Mouse (Mus musculus) liver, adult (tissue): Measurements from ENCODE around the gene Dcst2.

ENCODE experiments used
- GATA4 ChIP-seq: IDR thresholded peaks from 2 replicates; pipeline ENCODE4 v1.6.1; 2014; ENCODE audit warnings: mild to moderate bottlenecking, low read length; ENCODE audit not compliant: insufficient replicate concordance

Gene Dcst2

GRCm38 (mm10) chr3:89396654-89397005 lies 34.9 kb downstream of the Dcst2 start:
- TF ChIP-seq GATA4, result no peak

DNA sequence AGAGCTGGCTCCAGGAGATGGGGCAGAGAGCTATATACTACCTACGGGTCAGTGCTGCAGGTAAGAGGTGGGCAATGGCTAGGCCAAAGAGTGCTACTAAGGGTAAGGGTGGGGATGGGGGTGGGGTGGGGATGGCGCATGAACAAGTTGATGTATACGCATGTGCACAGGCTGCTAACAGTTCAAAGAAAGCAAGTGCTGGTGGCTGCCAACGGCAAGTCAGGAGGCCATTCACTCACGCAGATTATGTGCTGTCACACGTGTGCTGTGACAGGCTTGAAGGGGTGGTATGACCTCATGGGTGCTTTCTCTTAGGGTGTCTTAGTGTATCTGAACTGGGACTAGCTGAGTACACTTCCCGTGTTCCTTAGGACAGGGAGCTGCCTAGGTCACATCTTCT lies 39.6 kb downstream of the Dcst2 start:
- no peak for TF ChIP-seq GATA4

DNA sequence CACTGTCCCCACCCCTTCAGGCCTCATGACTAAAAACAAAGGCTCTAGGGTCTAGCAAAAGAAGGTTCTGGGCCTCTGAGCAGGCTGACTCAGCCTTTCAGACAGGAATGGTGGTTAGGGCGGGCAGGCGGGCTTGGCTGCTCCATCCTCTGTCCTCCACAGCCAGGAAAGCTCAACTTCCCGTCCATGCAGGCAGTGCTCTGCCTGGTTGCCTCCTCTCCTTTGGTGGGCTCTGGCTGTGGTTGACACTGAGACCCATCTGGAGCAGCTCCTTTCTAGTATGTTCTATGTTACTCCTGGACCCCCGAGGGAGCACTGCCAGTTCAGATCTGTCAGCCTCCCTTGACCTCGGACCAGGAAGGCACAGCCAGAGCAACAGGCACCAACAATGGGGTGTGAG lies 40.9 kb downstream of the Dcst2 start, which contains the start of gene Lenep:
Gene Lenep (minus strand): TSS at position 101 of the 400 bp plus-strand sequence.
- TF ChIP-seq GATA4, result no peak

- no peak for TF ChIP-seq GATA4
Observed at GRCm38 (mm10) chr3:89406887-89407286, 45.1 kb downstream of the Dcst2 start.

DNA sequence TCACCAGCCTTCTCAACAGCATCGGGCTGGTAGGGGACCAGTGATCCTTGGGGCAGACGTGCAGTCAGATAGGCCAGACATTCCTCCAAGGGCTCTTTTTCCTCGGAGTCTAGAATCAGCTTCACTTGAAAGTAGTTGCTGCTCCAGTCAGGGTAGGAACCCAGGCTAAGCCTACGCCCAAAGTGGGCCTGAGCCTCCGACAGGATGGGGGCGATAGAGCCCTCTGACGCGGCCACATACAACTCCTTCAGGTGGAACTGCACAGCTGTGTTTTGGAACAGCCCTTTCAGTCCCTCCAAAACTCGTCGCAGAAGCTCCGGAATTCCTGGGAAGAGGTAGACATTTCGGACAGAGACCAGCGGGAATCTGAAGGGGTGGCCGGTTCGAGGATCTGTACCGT lies 46.7 kb downstream of the Dcst2 start:
- no peak for TF ChIP-seq GATA4

- no peak for TF ChIP-seq GATA4
Observed at GRCm38 (mm10) chr3:89409701-89410100, 47.9 kb downstream of the Dcst2 start.

- TF ChIP-seq GATA4, result no peak
Observed at GRCm38 (mm10) chr3:89410864-89411263, 49.1 kb downstream of the Dcst2 start.

GRCm38 (mm10) chr3:89411490-89412393 lies 50.0 kb downstream of the Dcst2 start, which contains the start of gene Flad1:
Gene Flad1, minus strand, starts transcription at chr3:89411870.
- peak; percentile 49; the same call in 1 of the 2 replicates for TF ChIP-seq GATA4

DNA sequence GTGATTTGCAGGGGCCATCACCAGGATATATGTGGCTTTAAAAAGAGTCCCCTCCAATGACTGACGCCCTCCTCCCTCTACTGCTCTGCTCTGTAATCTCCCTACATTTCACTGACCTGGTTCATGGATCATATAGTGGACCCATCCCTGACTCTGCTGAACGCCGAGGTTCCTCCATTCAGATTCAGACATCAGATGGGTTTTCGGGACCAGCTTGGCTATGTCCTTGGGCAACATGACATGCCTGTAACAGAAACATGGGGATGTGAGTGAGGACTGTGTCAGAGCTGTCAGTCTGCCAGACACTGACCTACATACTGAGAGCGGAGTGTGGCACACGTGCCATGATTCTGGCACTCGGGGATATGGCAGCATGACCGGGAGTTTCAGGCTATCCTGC lies 54.4 kb downstream of the Dcst2 start:
- no peak for TF ChIP-seq GATA4

GRCm38 (mm10) chr3:89417131-89417530 lies 55.4 kb downstream of the Dcst2 start:
- TF ChIP-seq GATA4, result no peak

DNA sequence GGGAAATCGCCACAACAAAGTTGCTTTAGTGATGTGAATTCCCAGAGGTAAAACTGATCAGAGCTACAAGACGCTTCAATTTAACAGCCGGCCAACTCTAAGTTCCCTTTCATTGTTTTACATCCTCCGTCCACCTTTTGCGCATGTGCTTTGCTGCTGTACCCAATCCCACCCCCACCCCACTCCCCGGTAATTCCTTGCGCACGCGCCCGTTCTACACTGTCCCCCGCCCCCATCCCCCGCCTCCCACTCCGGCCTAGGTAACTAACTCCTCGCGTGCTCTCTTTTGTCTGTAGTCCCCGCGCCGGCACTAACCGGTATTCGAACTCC lies 56.0 kb downstream of the Dcst2 start:
- TF ChIP-seq GATA4, result no peak

GRCm38 (mm10) chr3:89418170-89418860 lies 56.5 kb downstream of the Dcst2 start, which contains the start of the genes Cks1b and Shc1:
Gene Cks1b, minus strand, starts transcription at chr3:89418383.
Gene Shc1, plus strand, starts transcription at chr3:89418443.
- no peak for TF ChIP-seq GATA4

- TF ChIP-seq GATA4, result no peak
Observed at GRCm38 (mm10) chr3:89418861-89419250, 57.1 kb downstream of the Dcst2 start.

DNA sequence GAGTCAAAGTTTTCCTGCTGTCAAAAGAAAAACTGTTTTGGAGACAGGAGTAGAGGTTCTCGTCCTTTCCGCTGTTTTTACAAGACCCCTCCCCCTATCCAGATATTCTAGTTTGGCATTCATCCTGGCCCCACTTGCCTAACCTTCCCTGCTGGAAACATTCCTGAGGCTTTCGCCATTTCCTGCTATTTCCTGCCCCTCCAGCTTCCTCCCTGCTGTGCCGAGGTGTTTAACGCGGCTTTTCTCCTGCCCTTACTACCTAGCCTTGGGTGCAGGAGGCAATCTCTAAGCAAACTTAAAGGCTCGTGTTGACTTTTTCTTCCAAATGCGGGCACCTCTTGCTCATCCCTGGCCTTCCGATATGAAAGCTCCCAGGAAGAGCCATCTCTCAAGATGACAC lies 57.8 kb downstream of the Dcst2 start:
- no peak for TF ChIP-seq GATA4

- no peak for TF ChIP-seq GATA4
Observed at GRCm38 (mm10) chr3:89419981-89420380, 58.2 kb downstream of the Dcst2 start.

DNA sequence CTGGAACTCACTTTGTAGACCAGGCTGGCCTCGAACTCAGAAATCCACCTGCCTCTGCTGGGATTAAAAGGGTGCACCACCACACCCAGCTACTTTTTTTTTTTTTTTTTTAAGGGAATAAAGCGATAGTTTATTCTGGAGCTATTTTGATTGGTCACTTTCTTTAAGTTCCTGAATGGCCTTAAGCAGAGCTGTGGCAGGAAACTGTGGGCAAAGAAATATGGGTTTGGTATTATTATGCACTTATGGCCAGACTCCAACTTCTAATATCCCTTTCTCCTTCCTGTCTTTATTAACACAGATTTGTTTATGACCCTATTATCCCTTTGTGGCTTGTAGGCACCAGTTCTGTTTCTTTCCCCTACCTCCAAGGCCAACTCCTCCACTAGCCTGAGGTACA lies 58.6 kb downstream of the Dcst2 start:
- no peak for TF ChIP-seq GATA4

- no peak for TF ChIP-seq GATA4
Observed at GRCm38 (mm10) chr3:89421002-89421774, 59.4 kb downstream of the Dcst2 start.
